Mouse (Mus musculus) MEL (cell line): ENCODE data around the gene Hadhb. TPM values are rescaled to one million over a fixed set of nuclear protein-coding genes. Genes with fewer than 3 reads are reported as not detected.

Source experiments
- DNase-seq: peaks from one replicate; pipeline ENCODE4 v3.0.0; 2011; ENCODE audit warnings: low read depth, low spot score
- H3K27ac ChIP-seq: 2 replicates; pipeline ENCODE4 v1.5.1; 2012; ENCODE audit warnings: low read depth, mild to moderate bottlenecking, control low read depth, low read length, moderate library complexity; ENCODE audit not compliant: control insufficient read depth
- H3K27me3 ChIP-seq, 2 experiments: fragments of 150-350 bp in 1 of 2; sonication (generic) in 1 of 2; 2 replicates each; pipeline ENCODE4 v1.6.1; 2012; ENCODE audit warnings: low read length in 2 of 2, mild to moderate bottlenecking in 2 of 2, improper control_type of control experiment in 1 of 2, moderate library complexity in 1 of 2; ENCODE audit not compliant: insufficient read depth in 2 of 2, control insufficient read depth in 1 of 2
- H3K36me3 ChIP-seq, 2 experiments: 2 replicates each; pipeline ENCODE4 v1.6.1; 2012 to 2014; ENCODE audit warnings: low read length in 2 of 2, improper control_type of control experiment in 1 of 2, inconsistent platforms in 1 of 2, mild to moderate bottlenecking in 1 of 2; ENCODE audit not compliant: insufficient read depth in 2 of 2, control insufficient read depth in 1 of 2
- H3K4me1 ChIP-seq, 2 experiments: fragments of 150-350 bp in 1 of 2; sonication (generic) in 1 of 2; 2 replicates each; pipeline ENCODE4 v1.6.1; 2012; ENCODE audit warnings: low read length in 2 of 2, improper control_type of control experiment in 1 of 2, mild to moderate bottlenecking in 1 of 2; ENCODE audit not compliant: insufficient read depth in 2 of 2, control insufficient read depth in 1 of 2
- H3K4me3 ChIP-seq, 2 experiments: fragments of 150-350 bp in 1 of 2; sonication (generic) in 1 of 2; 2 replicates each; pipeline ENCODE4 v1.5.1; 2012; ENCODE audit warnings: low read depth in 2 of 2, low read length in 2 of 2, mild to moderate bottlenecking in 2 of 2, moderate library complexity in 2 of 2, control low read depth in 1 of 2, improper control_type of control experiment in 1 of 2; ENCODE audit not compliant: control insufficient read depth in 1 of 2, insufficient read depth in 1 of 2
- H3K79me2 ChIP-seq: 2 replicates; pipeline ENCODE4 v1.6.1; 2012; ENCODE audit warnings: mild to moderate bottlenecking, low read length, moderate library complexity; ENCODE audit not compliant: control insufficient read depth, poor library complexity, insufficient read depth
- H3K9ac ChIP-seq: 2 replicates; pipeline ENCODE4 v1.6.1; 2012; ENCODE audit warnings: low read depth, mild to moderate bottlenecking, control low read depth, low read length, moderate library complexity; ENCODE audit not compliant: control insufficient read depth, poor library complexity, severe bottlenecking
- H3K9me3 ChIP-seq: fragments of 150-350 bp; sonication (generic); replicated peaks from 2 replicates; pipeline ENCODE4 v1.6.1; 2012; ENCODE audit warnings: mild to moderate bottlenecking, low read length, improper control_type of control experiment, moderate library complexity; ENCODE audit not compliant: insufficient read depth
- CHD1 ChIP-seq: IDR thresholded peaks from 2 replicates; pipeline ENCODE4 v1.6.1; 2012; ENCODE audit warnings: low read depth, mild to moderate bottlenecking, inconsistent platforms, low read length, improper control_type of control experiment
- CTCF ChIP-seq, 3 experiments: IDR thresholded peaks in 2 of 3; conservative IDR thresholded peaks in 1 of 3; 2 replicates each; pipeline ENCODE4 v1.5.1; 2011 to 2012; ENCODE audit warnings: low read length in 3 of 3, low read depth in 2 of 3, mild to moderate bottlenecking in 2 of 3, improper control_type of control experiment in 1 of 3, inconsistent platforms in 1 of 3, mixed read lengths in 1 of 3, moderate library complexity in 1 of 3; ENCODE audit not compliant: control insufficient read depth in 1 of 3, insufficient read depth in 1 of 3, poor library complexity in 1 of 3, severe bottlenecking in 1 of 3
- EP300 ChIP-seq, 2 experiments: IDR thresholded peaks; 2 replicates each; pipeline ENCODE4 v1.6.1; 2011; ENCODE audit warnings: improper control_type of control experiment in 2 of 2, low read length in 2 of 2, low read depth in 1 of 2, mild to moderate bottlenecking in 1 of 2
- HCFC1 ChIP-seq: IDR thresholded peaks from 2 replicates; pipeline ENCODE4 v1.6.1; 2012; ENCODE audit warnings: low read depth, mild to moderate bottlenecking, inconsistent platforms, low read length, improper control_type of control experiment, moderate library complexity
- JUND ChIP-seq: IDR thresholded peaks from 2 replicates; pipeline ENCODE4 v1.6.1; 2011; ENCODE audit warnings: low read depth, mild to moderate bottlenecking, improper control_type of control experiment, low read length
- MAFK ChIP-seq: IDR thresholded peaks from 2 replicates; pipeline ENCODE4 v1.6.1; 2011; ENCODE audit warnings: low read depth, mild to moderate bottlenecking, low read length, improper control_type of control experiment, borderline replicate concordance
- MAX ChIP-seq: IDR thresholded peaks from 2 replicates; pipeline ENCODE4 v1.6.1; 2011; ENCODE audit warnings: low read length, improper control_type of control experiment
- MEF2A ChIP-seq: IDR thresholded peaks from 2 replicates; pipeline ENCODE4 v1.6.1; 2014; ENCODE audit warnings: low read depth, mild to moderate bottlenecking, inconsistent platforms, low read length, improper control_type of control experiment; ENCODE audit not compliant: poor library complexity, insufficient replicate concordance, severe bottlenecking; ENCODE audit errors: extremely low read depth
- POLR2AphosphoS2 ChIP-seq: IDR thresholded peaks from 2 replicates; pipeline ENCODE4 v1.6.1; 2011; ENCODE audit warnings: low read length, improper control_type of control experiment
- RAD21 ChIP-seq: IDR thresholded peaks from 2 replicates; pipeline ENCODE4 v1.6.1; 2011; ENCODE audit warnings: mild to moderate bottlenecking, low read depth, low read length, improper control_type of control experiment
- SIN3A ChIP-seq: IDR thresholded peaks from 2 replicates; pipeline ENCODE4 v1.6.1; 2012; ENCODE audit warnings: low read length, improper control_type of control experiment, inconsistent platforms
- SMC3 ChIP-seq: IDR thresholded peaks from 2 replicates; pipeline ENCODE4 v1.6.1; 2011; ENCODE audit warnings: low read depth, low read length, improper control_type of control experiment
- ZC3H11A ChIP-seq: IDR thresholded peaks from 2 replicates; pipeline ENCODE4 v1.6.1; 2012; ENCODE audit warnings: low read depth, mild to moderate bottlenecking, inconsistent platforms, low read length, improper control_type of control experiment
- polyA plus RNA-seq, 2 experiments: library from polyadenylated mRNA; stranded (reverse) in 1 of 2; unstranded in 1 of 2; fragments of >175 nt in 1 of 2; fragments of >200 nt in 1 of 2; gene quantifications; 2 replicates each; pipeline versions ENCODE4 v1.2.1 to v1.2.4; 2012; ENCODE audit warnings: low replicate concordance in 2 of 2, low read depth in 1 of 2; ENCODE audit not compliant: insufficient read length in 2 of 2, insufficient read depth in 1 of 2, missing spikeins in 1 of 2
- total RNA-seq: library from RNA; depleted of rRNA; stranded (reverse); fragments of 300-350 nt; gene quantifications from 2 replicates; pipeline ENCODE4 v1.2.3, GENCODE M21; 2012

Gene Hadhb
- total and polyA plus RNA-seq, 3 experiments: 33.0 to 162 (median 161) TPM

DNA sequence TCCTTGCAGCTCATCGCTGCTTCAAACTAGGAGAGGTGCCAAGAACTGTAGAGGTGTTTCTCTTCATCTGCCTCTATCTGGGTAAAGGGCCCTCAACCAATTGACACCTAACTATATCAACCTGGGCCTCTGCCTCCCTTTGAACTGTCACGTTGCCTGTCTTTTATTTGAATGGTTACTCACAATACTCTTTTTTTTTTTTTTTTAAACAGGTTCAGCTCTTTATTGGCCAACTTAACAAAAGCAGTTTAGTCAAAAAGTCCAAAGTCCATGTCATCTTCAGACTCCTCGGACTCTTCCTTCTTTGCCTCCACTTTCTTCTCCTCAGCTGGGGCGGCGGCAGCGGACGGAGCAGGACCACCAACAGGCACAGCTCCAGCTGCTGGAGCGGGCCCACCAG is 65.6 kb downstream of the Hadhb start:
- H3K4me1 ChIP-seq: no peaks in the 10 kb centered on the region
- H3K9ac ChIP-seq: no peak overlapping the region
- no peaks in the 10 kb centered on the region for H3K79me2 ChIP-seq
- no peak overlapping the region for H3K27ac ChIP-seq
- DNase-seq: no peak
- H3K36me3 ChIP-seq: no peaks in the 10 kb centered on the region
- no peak for TF ChIP-seq POLR2AphosphoS2
- TF ChIP-seq HCFC1: no peak
- H3K9me3 ChIP-seq: no peaks in the 10 kb centered on the region
- no peak overlapping the region for H3K4me3 ChIP-seq
- H3K27me3 ChIP-seq: peaks cover 0 to 3% of the 10 kb centered on the region in 2 experiments; a peak in 1 of 4 replicates

DNA sequence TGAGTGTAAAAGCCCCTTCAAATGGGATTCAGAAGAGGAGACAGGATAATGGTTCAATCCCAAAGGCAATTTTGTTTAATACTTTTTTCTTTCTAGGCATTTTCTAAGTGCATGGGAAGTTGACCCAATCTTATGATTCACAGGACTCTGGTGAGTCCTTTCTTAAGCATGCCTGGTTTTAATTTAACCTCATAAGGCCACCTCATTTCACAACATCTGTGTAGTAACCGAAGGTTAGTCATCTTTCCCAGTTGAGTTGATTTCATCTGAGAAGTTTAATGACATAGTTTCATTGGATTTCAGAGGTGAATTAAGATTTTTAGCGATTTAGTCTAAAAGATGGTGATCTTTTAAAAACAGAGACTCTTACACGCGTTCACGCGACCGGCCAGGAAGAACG is 67.6 kb downstream of the Hadhb start:
- Histone ChIP-seq H3K79me2 (no peaks in the 10 kb centered on the region), H3K4me3 (no peak overlapping the region), H3K9me3 (no peaks in the 10 kb centered on the region), H3K4me1 (no peaks in the 10 kb centered on the region), H3K36me3 (no peaks in the 10 kb centered on the region), H3K27me3 (no peaks in the 10 kb centered on the region; a peak in 1 of 4 replicates), H3K27ac (no peak overlapping the region), H3K9ac (no peak overlapping the region)
- TF ChIP-seq CHD1: no peak
- TF ChIP-seq MEF2A: no peak
- no peak for TF ChIP-seq CTCF (IDR thresholded peaks at IDR 0.05 in 2 of 3, conservative IDR thresholded peaks at IDR 0.05 in 1 of 3; ENCODE audit: control insufficient read depth in 1 of 3, insufficient read depth in 1 of 3, low read depth in 2 of 3, low read length in 3 of 3, poor library complexity in 1 of 3, severe bottlenecking in 1 of 3)
- no peak for DNase-seq

DNA sequence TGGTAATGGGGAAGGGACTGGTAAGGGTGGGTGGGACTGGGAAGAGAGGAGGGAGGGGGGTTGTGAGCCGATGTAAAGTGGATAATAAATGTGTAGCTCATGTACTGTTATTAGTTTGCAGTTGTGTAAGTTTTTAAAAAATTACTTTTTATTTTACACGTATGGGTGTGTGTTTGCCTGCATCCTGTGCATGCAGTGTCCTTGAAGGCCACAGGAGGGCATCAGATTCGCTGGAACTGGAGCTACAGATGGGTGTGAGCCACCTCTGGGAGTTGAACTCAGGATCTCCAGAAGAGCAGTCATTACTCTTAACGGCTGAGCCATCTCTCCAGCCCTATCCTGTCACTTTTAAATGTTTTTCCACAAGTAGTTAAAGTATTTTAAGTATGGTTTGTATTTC is 75.9 kb downstream of the Hadhb start:
- DNase-seq: peak; percentile 76
- H3K4me1 ChIP-seq: peaks cover 14 to 20% of the 10 kb centered on the region in 2 experiments
- peaks cover 0 to 26% of the 10 kb centered on the region in 2 experiments; a peak in 2 of 4 replicates for H3K36me3 ChIP-seq
- H3K9me3 ChIP-seq: no peaks in the 10 kb centered on the region
- no peaks in the 10 kb centered on the region for H3K27me3 ChIP-seq
- H3K4me3 ChIP-seq: no peak overlapping the region
- peaks cover 37% of the 10 kb centered on the region for H3K79me2 ChIP-seq
- H3K9ac ChIP-seq: no peak overlapping the region
- no peak overlapping the region for H3K27ac ChIP-seq
- TF ChIP-seq SMC3 (peak; percentile 79), RAD21 (peak; percentile 47), CTCF (IDR thresholded peaks at IDR 0.05 in 2 of 3, conservative IDR thresholded peaks at IDR 0.05 in 1 of 3; ENCODE audit: control insufficient read depth in 1 of 3, insufficient read depth in 1 of 3, low read depth in 2 of 3, low read length in 3 of 3, poor library complexity in 1 of 3, severe bottlenecking in 1 of 3) (peak; percentile 65 to 78 (median 68)), ZC3H11A (peak; percentile 39), MAX (no peak)

DNA sequence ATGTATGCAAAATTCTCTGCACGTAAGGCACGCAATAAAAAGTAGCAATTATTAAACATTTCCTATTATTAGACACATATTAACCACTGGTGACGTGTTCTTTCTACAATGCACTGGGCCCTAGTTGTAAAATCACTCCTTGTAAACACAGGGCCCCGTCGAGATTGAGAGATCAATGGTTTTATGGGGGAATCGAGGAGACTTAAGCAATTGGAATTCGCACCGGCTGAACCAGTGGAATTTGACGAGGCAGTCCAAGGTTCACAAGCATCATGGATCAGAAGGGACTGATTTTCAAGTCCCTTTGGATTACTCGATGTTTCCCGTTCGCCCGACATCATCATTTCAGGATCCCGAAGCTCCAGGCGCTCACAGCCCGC is 76.8 kb downstream of the Hadhb start:
- Histone ChIP-seq H3K9me3 (no peaks in the 10 kb centered on the region), H3K4me1 (peaks cover 20 to 22% of the 10 kb centered on the region in 2 experiments), H3K27ac (peak overlapping the region; percentile 27), H3K79me2 (peaks cover 46% of the 10 kb centered on the region), H3K9ac (peak overlapping the region; percentile 60), H3K4me3 (peak overlapping the region; percentile 64 to 65), H3K27me3 (no peaks in the 10 kb centered on the region), H3K36me3 (peaks cover 0 to 34% of the 10 kb centered on the region in 2 experiments; a peak in 2 of 4 replicates)
- DNase-seq: no peak
- TF ChIP-seq JUND (no peak), MAFK (no peak), EP300 (IDR thresholded peaks at IDR 0.05; ENCODE audit: low read depth in 1 of 2, low read length in 2 of 2) (peak in 1 of 2 experiments; percentile 20; a peak in 1 of 4 replicates), SIN3A (no peak)
